Mouse (Mus musculus) inflammation-experienced regulatory T-cells, adult 6 months (primary cell): ENCODE data around the gene Ptgds. TPM values are rescaled to one million over a fixed set of nuclear protein-coding genes. Genes with fewer than 3 reads are reported as not detected.

Experiments
- ATAC-seq: one replicate; pipeline ENCODE4 v1.8.0; 2017
- polyA plus RNA-seq, 3 experiments: library from polyadenylated mRNA; unstranded; fragments of 100-300 nt; shearing (Covaris generic); gene quantifications; one replicate each; pipeline ENCODE4 v1.2.1; 2017

Gene Ptgds
- polyA plus RNA-seq, 3 experiments from 2014 or later: not detected

DNA sequence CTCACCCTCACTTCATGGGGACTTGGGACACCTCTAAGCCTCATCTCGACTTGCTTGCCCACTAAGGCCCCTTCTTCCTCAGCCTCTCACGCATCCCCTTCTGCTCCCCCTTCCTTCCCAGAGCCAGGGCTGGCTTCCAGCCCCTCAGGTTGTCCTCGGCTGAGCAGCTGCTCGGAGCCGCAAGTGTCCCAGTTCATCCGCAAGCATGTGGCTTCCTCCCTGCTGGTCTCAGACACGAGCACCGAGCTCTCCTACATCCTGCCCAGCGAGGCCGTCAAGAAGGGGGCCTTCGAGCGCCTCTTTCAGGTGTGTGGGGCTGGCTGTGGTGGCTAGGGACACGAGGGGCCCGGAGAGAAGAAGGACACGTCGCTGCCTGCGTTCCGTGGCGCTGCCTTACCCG lies 28.8 kb downstream of the Ptgds start:
- no peak for ATAC-seq

DNA sequence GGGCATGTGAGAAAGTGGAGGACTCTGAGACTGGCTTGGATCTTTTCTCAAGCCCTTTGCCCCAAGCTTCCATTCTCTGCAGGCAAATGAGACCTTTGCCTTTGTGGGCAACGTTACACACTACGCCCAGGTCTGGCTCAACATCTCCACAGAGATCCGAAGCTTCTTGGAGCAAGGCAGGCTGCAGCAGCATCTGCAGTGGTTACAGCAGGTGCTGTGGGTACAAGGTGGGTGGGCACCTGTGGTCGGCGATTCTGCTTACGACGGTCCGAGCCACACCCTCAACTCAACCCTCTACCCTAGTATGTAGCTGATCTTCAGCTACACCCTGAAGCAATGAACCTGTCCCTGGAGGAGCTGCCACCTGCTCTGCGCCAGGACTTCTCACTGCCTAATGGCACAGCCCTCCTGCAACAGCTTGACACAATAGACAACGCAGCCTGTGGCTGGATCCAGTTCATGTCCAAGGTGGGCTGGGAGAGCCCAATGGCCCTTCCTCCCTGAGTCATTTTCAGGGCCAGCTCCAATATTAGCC lies 33.5 kb downstream of the Ptgds start:
- ATAC-seq: no peak

DNA sequence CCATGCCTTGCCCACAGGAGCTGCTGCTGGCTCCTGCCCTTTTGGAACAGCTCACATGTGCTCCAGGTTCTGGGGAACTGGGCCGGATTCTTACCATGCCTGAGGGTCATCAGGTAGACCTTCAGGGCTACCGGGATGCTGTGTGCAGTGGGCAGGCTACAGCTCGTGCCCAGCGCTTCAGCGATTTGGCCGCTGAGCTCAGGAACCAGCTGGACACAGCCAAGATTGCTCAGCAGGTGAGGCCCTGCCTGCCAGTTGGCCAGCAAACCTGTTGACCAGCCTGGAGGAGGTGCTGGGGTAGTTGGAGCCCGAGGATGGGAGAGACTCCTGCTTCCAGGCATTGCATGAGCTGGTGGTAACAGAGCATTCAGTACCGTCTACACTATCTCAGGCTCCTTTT lies 35.6 kb downstream of the Ptgds start:
- ATAC-seq: no peak

DNA sequence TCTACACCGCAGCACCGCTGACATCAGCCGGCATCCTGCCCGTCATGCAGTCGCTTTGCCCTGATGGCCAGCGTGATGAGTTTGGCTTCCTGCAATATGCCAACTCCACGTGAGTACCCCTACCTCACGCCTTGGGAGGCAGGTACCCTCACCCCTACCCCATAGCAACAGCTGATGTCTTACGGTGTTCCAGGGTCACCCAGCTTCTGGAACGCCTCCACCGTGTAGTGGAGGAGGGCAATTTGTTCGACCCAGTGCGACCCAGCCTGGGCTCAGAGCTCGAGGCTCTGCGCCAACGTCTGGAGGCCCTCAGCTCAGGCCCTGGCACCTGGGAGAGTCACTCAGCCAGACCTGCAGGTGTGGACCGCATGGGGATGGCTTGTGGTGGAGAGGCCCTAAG lies 36.7 kb downstream of the Ptgds start:
- no peak for ATAC-seq

DNA sequence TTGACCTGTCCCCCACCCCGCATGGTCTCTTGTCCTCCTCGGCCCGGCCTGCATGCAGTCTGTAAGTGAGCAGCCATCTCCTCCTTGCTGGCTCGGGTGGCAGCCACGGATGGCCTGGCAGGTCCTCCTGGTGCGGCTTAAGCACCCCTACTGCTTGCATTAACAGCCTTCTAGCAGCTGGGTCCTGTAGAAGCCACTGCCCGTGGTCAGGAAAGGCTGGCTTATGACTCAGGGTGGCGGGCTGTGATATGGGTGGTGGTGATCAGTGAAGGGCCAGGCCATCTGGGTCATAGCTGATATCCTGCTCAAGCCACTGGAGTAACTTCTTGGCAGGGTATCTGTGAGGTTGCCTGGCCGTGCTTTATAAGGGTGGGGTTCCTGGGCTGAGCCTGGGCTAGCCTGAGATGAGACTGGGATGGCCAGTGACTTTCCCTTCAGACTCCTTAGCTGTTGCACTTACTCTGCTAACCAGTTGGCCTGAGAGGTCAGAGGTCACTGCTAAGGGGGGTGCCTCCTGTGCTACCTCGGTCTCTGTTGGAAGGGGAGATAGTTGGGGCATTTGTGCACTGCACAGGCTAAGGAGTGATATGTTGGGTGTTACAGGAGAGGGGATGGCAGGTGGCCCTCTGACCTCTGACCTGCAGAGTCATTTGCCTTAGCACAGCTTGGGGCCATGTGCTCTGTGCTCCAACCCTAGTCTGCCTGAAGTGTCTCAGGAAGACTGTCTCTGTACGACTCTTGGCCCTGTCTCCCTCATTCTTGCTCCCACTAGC lies 37.3 kb downstream of the Ptgds start:
- ATAC-seq: no peak

DNA sequence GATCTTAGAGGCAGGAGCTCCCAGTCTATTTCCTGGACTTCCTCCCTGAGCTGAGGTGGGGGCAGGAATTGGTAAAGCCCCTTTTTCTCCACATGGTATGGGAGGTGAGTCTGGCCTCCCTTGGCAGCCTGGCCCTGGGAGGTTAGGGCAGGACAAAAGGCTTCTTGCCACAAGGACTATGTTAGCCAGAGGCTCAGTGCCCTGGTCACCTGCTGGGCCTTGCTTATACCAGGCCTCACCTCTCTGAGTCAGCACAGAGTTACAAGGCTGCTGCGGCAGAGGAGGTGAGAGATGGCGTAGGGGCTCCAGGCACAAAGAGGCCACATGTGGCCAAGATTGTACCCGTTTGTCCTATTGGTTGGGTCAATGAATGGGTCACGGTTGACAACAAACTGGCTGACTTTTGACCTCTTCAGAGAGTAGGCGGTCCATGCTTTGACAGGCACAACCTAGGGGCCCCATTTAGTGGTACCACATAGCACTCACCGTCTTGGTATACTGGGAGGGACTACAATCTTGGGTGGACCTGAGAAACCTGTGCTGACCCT lies 38.5 kb downstream of the Ptgds start:
- no peak for ATAC-seq

DNA sequence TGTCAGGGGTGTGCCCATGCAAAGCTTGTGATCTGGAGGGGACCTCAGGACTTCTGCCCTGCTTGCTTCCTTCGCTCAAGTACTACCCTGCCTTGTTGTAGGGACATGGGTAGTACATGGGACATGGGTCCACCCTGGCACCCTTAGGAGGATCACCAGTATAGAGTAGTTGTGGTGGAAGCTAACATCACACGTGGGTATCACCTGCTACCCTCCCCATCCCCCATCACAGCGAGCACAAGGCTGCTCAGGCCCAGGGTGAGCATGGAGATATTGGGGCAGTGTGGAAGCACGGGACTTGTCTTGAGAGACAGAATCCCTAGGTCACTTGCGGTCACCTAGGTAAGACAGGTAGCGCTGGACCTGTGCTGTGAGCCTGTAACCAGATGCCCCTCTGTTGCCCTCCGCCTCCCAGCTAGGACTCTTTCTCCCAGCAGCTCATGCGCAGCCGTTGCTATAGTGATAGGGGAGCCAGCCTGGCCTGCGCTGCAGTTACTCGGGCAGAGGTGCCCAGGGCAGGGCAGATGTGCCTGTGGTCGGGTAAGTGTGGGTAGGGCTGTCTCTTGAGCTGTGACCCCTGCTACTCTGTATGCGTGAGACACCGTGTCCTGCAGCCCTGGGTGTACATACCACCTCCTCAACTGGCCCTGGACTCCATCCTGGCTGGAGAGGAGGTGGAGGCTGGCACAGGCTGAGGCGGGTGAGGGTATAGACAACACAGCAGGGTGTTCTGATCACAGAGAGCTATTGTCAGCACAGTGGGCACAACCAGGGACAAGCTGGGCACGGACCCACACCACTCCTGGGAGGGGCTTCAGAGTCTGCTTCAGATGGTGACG lies 39.2 kb downstream of the Ptgds start:
- ATAC-seq: no peak

DNA sequence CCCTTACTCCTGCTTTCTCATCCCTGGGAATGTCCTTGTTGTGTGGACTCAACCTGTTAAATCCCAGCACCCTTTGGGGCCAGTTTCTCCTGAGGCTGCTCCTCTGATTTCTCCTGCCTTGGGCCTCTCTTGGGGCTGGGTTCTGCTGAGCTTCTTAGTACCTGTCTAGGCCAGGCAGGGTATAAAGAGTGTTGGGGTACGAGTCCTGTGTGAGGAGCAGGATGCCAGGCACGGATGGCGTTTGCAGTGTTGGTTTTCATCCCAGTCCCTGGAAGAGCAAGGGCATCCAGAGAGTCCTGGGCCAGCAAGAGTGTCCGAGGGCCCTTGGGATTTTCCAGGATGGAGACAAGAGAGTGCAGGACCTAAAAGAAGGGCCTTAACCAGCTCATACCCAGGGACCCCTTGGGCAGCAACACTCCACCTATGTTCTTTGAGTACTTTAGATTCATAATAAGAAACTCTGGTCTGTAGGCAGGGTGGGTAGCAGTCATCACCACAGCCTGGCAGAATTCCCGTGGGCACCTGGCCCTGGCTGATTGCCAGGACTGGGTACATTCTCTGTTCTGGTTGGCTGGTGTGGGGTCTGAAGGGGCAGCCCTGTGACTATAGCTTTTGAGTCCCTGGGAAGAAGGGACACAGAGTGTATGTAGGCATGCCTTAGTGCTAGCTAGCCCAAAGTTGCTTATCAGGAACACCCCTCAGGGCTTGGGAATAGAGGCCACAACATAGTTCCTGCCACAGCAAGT lies 40.2 kb downstream of the Ptgds start:
- ATAC-seq: no peak

DNA sequence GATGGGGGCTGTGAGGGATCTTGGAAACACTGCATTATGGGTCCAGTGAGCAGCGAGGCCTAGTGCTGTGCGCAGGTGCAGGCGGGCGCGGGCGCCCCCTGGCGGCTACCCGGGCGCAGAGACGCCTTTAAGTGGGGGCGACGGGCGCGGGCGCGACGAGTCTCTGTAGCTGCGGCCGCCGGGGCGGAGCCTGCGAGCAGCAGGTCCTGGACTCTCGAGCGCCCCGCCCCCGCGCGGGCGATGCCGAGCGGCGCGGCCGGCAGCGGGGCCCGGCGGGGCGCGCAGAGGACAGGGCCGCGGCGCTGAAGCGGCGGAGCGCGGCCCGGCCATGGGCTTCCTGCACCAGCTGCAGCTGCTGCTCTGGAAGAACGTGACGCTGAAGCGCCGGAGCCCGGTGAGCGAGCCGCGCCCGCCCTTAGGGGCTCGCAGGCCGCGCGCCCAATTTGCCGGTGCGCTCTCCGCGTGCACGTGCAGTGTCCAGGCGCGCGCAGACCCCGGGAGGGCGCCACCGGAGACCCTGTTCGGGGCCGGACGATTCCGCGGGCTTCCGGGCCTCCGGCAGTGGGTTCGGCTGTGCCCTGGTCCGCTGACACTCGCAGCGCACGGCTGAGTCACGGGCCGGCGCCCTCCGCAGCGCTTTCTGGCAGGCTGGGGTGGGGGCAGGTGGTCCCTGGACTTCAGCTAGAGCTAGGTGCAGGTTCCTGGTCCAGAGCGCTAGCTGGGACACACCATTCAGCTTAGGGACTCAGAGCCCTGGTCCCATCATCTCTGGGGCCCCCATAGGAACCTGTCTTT lies 41.2 kb downstream of the Ptgds start, which contains the start of gene Abca2:
Gene Abca2 (plus strand): TSS at position 262 of the 795 bp plus-strand sequence.
- ATAC-seq: peak; percentile 83

DNA sequence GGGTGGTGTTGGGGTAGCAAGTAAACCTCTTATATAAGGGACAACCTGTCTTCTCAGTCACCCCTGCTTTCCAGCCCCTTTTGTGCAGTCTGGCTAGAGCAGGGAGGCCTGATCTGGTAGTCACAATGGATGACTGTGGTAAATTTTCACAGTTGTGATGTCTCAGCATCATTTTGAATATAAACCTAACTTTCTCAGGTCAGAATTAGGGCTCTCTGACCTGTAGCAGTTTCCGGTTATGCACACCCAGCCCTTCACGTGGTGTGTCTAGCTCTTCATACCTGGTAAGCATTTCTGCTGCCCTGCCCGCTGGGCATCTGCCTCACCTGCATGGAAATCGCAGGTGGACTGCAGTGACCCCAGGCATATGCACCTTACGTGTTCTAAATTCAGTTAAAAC lies 42.6 kb downstream of the Ptgds start:
- ATAC-seq: no peak

DNA sequence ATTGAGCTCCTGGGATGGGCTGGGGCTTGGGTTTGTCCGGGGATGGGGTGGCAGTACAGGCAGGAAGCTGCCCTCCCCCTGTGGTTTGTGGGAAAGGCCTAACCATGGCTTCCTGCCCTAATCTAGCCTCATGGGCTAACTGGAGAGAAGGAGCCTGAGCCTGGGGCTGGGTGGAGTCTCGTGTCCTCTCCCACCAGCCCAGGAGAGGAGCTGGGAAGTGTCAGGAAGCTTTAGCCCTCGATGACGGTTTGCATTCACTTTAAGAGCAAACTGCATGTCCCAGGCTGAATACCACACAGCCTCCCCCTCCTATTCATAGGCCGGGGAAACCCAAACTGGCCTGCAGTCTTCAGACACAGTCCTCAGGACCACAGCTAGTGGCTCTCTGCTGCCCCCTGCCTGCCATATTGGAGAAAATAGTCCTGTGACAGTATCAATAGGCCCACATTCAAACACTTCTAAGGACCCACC lies 43.1 kb downstream of the Ptgds start:
- peak; percentile 38 for ATAC-seq

DNA sequence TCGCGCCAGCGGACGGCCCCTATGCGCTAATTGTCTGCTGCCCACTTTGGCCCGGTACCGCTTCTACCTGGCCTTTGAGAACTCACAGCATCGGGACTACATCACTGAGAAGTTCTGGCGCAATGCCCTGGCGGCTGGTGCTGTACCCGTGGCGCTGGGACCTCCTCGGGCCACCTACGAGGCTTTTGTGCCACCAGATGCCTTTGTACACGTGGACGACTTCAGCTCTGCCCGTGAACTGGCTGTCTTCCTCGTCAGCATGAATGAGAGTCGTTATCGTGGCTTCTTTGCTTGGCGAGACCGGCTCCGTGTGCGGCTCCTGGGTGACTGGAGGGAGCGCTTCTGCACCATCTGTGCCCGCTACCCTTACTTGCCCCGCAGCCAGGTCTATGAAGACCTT lies 44.4 kb downstream of the Ptgds start:
- no peak for ATAC-seq

DNA sequence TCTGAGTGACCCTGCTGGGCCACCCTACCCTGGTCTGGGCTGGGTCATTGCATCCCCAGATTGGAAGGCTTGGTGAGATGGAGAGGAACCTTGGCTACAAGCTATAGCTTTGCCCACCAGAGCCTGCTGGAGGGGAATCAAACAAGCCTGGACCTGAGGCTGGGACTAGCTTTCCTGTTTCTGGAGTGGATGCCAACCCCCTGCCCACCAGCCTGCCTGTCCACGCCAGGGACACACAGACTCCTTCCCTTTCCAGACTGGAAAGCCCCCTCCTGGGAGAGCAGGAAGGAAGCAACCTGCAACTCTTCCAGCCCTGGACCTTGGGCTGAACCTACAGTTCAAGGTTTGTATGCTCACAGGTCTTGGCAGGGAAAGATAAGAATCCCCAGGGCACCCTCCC lies 46.2 kb downstream of the Ptgds start:
- no peak for ATAC-seq

DNA sequence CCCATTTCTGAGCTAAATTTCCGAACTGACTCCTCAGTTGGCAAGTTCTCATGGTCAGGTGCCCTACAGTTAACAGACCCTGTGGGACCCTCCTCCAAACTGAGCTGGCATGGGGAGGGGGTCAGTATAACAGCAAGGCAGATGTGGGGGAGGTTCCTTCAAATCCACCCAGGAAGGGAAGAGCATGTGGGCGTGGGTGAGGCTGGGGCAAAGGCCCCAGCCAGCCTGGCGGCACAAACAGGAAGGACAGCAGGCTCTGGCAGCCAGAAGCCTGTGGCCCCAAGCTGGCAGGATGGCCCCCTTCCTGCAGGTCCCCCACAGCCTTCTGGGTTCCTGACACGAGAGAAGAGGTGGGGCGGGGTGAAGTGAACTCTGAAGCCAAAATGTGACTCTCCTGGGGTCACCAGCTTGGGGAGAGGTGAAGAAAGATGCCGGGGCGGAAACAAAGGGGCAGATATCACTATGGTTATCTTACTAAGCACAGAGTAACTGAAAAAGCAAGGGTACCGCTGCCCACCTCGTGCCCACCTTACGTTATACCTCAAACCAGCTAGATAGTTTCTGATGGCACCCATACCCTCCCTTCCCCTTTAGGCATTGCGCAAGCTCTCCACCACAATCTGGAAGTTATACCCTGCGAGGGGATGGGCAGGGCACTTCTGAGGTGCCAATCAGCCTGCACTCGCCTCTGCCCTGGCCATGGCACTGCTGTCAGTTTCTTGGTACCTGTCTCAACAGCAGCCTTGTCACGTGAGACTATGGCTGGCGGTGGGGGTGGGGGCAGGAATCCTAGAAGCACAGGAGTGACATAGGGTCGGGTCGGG lies 47.0 kb downstream of the Ptgds start, which contains the start of gene Fut7:
Gene Fut7 (plus strand): TSS at position 681 of the 824 bp plus-strand sequence.
- ATAC-seq: peak; percentile 67

DNA sequence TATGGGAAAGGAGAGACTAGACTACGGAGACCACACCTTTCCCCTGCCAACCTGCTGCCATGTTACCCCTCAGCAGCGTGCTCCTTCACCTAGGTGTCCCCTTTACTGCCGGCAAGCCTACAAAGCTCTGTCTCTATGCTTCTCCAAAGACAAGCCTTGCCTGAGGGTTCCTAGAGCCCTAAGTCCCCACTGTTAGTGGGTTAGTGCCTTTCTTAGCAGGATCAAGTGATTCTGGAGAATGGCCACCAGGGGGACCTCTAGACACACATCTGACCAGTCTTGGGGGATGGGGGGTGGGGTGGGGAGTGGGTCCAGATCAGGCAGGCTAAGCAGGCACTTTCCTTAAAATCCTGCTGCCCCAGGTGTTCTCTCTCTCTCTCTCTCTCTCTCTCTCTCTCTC lies 48.0 kb downstream of the Ptgds start:
- no peak for ATAC-seq

DNA sequence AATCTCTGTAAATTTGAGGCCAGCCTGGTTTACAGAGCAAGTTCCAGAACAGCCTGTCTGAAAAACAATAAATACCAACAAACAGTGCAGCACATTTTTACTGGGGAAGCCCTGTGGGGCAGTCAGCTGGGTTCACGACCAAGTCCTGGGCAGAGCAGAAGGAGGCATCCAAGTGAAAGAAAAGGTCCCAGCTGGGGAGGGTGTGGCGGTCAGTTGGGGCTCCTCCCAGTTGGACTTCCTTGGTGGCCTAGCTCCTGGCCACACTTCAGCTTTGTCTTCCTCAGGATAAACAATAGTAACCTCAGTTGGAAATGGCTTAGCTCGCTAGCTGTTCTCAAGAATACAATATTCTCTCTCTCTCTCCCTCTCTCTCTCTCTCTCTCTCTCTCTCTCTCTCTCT lies 52.4 kb downstream of the Ptgds start:
- no peak for ATAC-seq
